Mouse (Mus musculus) limb, embryonic 11.5 days (tissue): ENCODE data around the gene Acoxl. TPM values are rescaled to one million over a fixed set of nuclear protein-coding genes. Genes with fewer than 3 reads are reported as not detected.

Experiments
- ATAC-seq: fragments of 200-750 bp; cut with Nextera tagmentation; 2 replicates; pipeline ENCODE4 v1.8.0; 2017; ENCODE audit warnings: low read depth; ENCODE audit not compliant: insufficient number of reproducible peaks, low FRiP score, low TSS enrichment
- DNase-seq: peaks from one replicate; pipeline ENCODE4 v3.0.0-alpha.2; 2015; ENCODE audit warnings: low spot score
- H3K27ac ChIP-seq: fragments of 300-500 bp; sonication (generic); replicated peaks from 2 replicates; pipeline ENCODE4 v1.5.1; 2014; ENCODE audit warnings: low read depth, mild to moderate bottlenecking, low read length
- H3K27me3 ChIP-seq: fragments of 300-500 bp; sonication (generic); 2 replicates; pipeline ENCODE4 v1.6.1; 2014; ENCODE audit warnings: mild to moderate bottlenecking, low read length, mixed read lengths; ENCODE audit not compliant: control insufficient read depth, insufficient read depth
- H3K36me3 ChIP-seq: fragments of 300-500 bp; sonication (generic); 2 replicates; pipeline ENCODE4 v1.6.1; 2014; ENCODE audit warnings: mild to moderate bottlenecking, low read length, moderate library complexity, mixed read lengths; ENCODE audit not compliant: control insufficient read depth, insufficient read depth
- H3K4me1 ChIP-seq: fragments of 300-500 bp; sonication (generic); 2 replicates; pipeline ENCODE4 v1.6.1; 2014; ENCODE audit warnings: low read length, mixed read lengths; ENCODE audit not compliant: control insufficient read depth, insufficient read depth
- H3K4me2 ChIP-seq: fragments of 300-500 bp; sonication (generic); 2 replicates; pipeline ENCODE4 v1.6.1; 2014; ENCODE audit warnings: low read depth, mild to moderate bottlenecking, moderate library complexity; ENCODE audit not compliant: severe bottlenecking
- H3K4me3 ChIP-seq: fragments of 300-500 bp; sonication (generic); 2 replicates; pipeline ENCODE4 v1.5.1; 2014; ENCODE audit warnings: low read depth, low read length
- H3K9ac ChIP-seq: fragments of 300-500 bp; sonication (generic); 2 replicates; pipeline ENCODE4 v1.6.1; 2014; ENCODE audit warnings: mild to moderate bottlenecking, low read length
- H3K9me3 ChIP-seq: fragments of 300-500 bp; sonication (generic); 2 replicates; pipeline ENCODE4 v1.6.1; 2016; ENCODE audit warnings: low read length; ENCODE audit not compliant: control insufficient read depth
- WGBS: fragments of 180-500 bp; shearing (Covaris S2); extraction: QIAGEN DNeasy Blood & Tissue Kit; methylation state at CpG from one replicate; pipeline ENCODE4 v1.1.7; 2014; 5-methylcytosine and 5-hydroxymethylcytosine counted together
- polyA plus RNA-seq: library from polyadenylated mRNA; unstranded; fragments of >200 nt; fragmentation: Nextera tagmentation; extraction: Ambion mirVana; gene quantifications from 2 replicates; pipeline ENCODE4 v1.2.1, GENCODE M21; 2014

The Acoxl gene
- polyA plus RNA-seq, 1 experiment from 2014 or later: 0.31 TPM

GRCm38 (mm10) chr2:128152211-128152610 lies 313.5 kb downstream of the Acoxl start:
- DNase-seq: no peak
- no peak for ATAC-seq
- no peak overlapping the region for H3K27ac ChIP-seq
- H3K27me3 ChIP-seq: no peaks in the 10 kb centered on the region
- WGBS: 91% methylated on average over 9 of the region's 9 CpGs
- no peak overlapping the region for H3K9ac ChIP-seq
- no peaks in the 10 kb centered on the region for H3K4me1 ChIP-seq
- peaks cover 10% of the 10 kb centered on the region; the same call in 1 of the 2 replicates for H3K36me3 ChIP-seq
- no peaks in the 10 kb centered on the region for H3K9me3 ChIP-seq
- no peak overlapping the region for H3K4me3 ChIP-seq
- no peak overlapping the region for H3K4me2 ChIP-seq

GRCm38 (mm10) chr2:128152845-128153550 lies 314.3 kb downstream of the Acoxl start:
- H3K27me3 ChIP-seq: no peaks in the 10 kb centered on the region
- peaks cover 10% of the 10 kb centered on the region; the same call in 1 of the 2 replicates for H3K36me3 ChIP-seq
- H3K9me3 ChIP-seq: no peaks in the 10 kb centered on the region
- H3K4me1 ChIP-seq: no peaks in the 10 kb centered on the region
- WGBS: 86% methylated on average over 16 of the region's 16 CpGs
- no peak overlapping the region for H3K9ac ChIP-seq
- H3K4me2 ChIP-seq: no peak overlapping the region
- no peak for DNase-seq
- no peak overlapping the region for H3K4me3 ChIP-seq
- no peak for ATAC-seq
- no peak overlapping the region for H3K27ac ChIP-seq

DNA sequence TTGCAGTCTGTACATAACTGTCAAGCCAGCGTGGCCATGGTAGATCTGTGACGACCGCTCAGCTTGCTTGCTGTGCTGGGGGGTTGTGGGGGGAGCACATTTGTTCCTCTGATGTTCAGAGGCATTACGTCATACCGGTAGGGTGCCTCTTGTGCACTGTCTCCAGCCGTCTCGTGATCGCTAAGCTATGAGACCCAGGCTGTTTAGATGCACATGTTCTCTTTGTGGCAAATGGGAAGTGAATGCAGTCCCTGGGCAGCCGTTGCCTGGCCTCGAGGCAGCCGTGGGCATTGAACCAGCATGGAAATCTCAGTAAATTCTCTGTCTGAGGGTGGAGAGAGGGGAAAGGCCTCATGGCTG lies 314.9 kb downstream of the Acoxl start:
- Histone ChIP-seq H3K9ac (no peak overlapping the region), H3K27me3 (no peaks in the 10 kb centered on the region), H3K4me3 (no peak overlapping the region), H3K9me3 (no peaks in the 10 kb centered on the region), H3K4me1 (no peaks in the 10 kb centered on the region), H3K27ac (no peak overlapping the region), H3K36me3 (peaks cover 9% of the 10 kb centered on the region; the same call in 1 of the 2 replicates), H3K4me2 (no peak overlapping the region)
- WGBS: 81% methylated on average over 11 of the region's 11 CpGs
- DNase-seq (no peak), ATAC-seq (no peak)

DNA sequence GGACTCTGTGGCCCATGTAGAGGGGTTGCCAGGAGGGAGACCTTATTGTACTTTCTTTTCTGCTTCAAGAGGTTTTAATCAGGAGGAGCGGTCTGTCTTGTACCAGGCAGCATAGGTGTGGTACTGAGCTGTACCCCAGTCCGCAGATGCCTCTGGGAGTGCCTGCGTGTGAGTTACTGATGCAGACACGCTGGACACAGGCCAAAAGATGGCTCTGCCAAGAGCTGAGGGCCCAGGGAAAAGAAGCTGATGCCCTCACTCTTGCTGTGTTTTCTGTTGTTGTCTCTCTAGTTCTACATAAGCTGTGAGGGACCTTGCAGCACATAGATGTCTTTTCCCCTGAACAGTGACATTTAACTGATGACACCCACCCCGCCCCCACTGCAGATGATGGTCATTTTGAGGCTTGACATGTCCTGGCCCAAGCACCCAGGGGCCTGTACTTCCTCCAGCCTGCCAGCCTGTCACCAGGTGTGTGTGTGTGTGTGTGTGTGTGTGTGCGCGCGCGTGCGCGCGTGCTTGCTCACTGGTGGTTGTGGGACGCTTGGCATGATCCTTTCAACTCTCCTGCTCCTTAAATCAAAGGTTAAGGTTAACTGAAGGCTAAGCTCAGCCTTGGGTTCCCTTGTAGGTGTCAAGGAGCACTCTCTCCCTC lies 316.9 kb downstream of the Acoxl start:
- 95% methylated on average over 13 of the region's 13 CpGs for WGBS
- Histone ChIP-seq H3K9ac (no peak overlapping the region), H3K27ac (no peak overlapping the region), H3K9me3 (no peaks in the 10 kb centered on the region), H3K4me1 (no peaks in the 10 kb centered on the region), H3K4me2 (no peak overlapping the region), H3K27me3 (no peaks in the 10 kb centered on the region), H3K36me3 (peaks cover 3% of the 10 kb centered on the region; the same call in 1 of the 2 replicates), H3K4me3 (no peak overlapping the region)
- ATAC-seq (no peak), DNase-seq (no peak)

GRCm38 (mm10) chr2:128156067-128156462 lies 317.4 kb downstream of the Acoxl start:
- no peak overlapping the region for H3K4me3 ChIP-seq
- no peak overlapping the region for H3K9ac ChIP-seq
- ATAC-seq (no peak), DNase-seq (no peak)
- WGBS: 83% methylated on average over 5 of the region's 5 CpGs
- H3K4me1 ChIP-seq: no peaks in the 10 kb centered on the region
- no peaks in the 10 kb centered on the region for H3K9me3 ChIP-seq
- H3K27ac ChIP-seq: no peak overlapping the region
- no peak overlapping the region for H3K4me2 ChIP-seq
- H3K27me3 ChIP-seq: no peaks in the 10 kb centered on the region
- peaks cover 3% of the 10 kb centered on the region; the same call in 1 of the 2 replicates for H3K36me3 ChIP-seq

DNA sequence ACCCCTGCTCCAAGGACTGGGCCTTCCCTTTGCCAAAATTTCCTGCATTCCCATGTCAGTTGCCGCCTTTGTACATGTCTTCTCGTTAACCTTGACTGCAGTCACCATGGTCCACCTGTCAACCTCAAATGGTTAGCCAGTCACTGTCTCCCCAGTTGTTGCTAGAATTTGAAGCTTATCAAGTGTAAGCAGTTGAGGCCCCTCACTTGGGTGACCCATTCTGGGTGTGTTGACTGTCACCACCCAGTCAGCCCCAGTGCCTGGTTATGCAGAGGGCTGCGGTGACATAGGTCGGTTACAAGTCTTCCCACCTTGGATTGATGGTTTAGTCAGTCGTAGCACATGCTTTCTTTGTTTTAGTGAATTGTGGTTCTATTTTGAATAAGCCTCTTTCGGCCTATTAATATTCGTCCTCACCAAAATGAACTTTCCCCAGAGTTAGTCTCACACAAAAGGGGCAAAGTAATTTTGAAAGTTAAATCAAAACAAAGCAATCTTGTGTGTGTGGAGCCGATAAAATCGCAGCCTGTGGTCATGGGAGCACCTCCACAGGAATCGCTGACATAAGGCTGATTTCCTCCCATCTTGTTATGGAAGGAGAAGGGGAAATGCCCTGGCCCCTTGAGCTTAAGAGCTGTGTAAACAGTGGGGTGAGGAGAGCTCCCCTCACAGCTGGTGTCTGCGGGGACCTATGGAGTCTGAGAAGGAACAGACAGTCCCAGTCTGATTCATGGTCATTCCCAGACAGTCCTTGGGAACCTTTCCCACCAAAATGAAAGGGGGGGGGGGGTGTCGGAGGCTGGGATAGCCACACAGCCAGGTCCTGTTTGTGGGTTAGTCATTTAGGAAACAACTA lies 318.1 kb downstream of the Acoxl start:
- DNase-seq (no peak), ATAC-seq (no peak)
- 87% methylated on average over 12 of the region's 12 CpGs for WGBS
- H3K4me2 ChIP-seq: no peak overlapping the region
- no peak overlapping the region for H3K4me3 ChIP-seq
- H3K9ac ChIP-seq: no peak overlapping the region
- H3K4me1 ChIP-seq: no peaks in the 10 kb centered on the region
- H3K9me3 ChIP-seq: no peaks in the 10 kb centered on the region
- H3K27ac ChIP-seq: no peak overlapping the region
- no peaks in the 10 kb centered on the region for H3K27me3 ChIP-seq
- peaks cover 3% of the 10 kb centered on the region; the same call in 1 of the 2 replicates for H3K36me3 ChIP-seq

- H3K4me1 ChIP-seq: no peaks in the 10 kb centered on the region
- no peaks in the 10 kb centered on the region for H3K9me3 ChIP-seq
- H3K27ac ChIP-seq: no peak overlapping the region
- DNase-seq: no peak
- 84% methylated on average over 17 of the region's 17 CpGs for WGBS
- no peak for ATAC-seq
- H3K4me3 ChIP-seq: no peak overlapping the region
- H3K27me3 ChIP-seq: no peaks in the 10 kb centered on the region
- H3K9ac ChIP-seq: no peak overlapping the region
- peaks cover 3% of the 10 kb centered on the region; the same call in 1 of the 2 replicates for H3K36me3 ChIP-seq
- H3K4me2 ChIP-seq: no peak overlapping the region
These were observed 320.2 kb downstream of the Acoxl start for GRCm38 (mm10) chr2:128158734-128159410.

DNA sequence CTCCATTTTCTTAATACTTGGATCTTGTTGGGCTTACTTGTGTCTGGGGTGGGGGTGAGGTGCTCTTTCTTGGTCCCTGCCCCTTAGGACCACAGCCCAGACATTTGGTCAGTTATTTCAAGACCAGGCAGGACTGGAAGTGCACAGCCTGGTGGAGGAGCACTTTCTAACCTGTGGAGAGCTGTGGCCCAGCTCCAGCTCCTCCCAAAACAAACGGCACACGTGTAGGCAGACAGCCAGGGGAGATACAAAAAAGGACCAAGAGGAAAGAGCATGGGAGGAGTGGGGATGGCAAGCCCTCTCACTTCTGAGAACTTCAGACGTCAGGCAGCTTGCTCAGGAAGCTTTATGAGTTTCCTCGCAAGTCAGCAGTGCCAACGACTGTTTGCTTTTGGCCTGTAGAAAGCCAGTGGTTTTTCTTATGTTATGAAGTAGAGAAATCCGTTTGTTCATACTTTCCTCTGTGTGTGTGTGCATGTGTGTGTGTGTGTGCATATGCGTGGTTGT lies 321.0 kb downstream of the Acoxl start:
- ATAC-seq (no peak), DNase-seq (no peak)
- WGBS: 79% methylated on average over 7 of the region's 7 CpGs
- Histone ChIP-seq H3K36me3 (peaks cover 3% of the 10 kb centered on the region; the same call in 1 of the 2 replicates), H3K4me2 (no peak overlapping the region), H3K27me3 (no peaks in the 10 kb centered on the region), H3K4me3 (no peak overlapping the region), H3K9me3 (no peaks in the 10 kb centered on the region), H3K9ac (no peak overlapping the region), H3K4me1 (no peaks in the 10 kb centered on the region), H3K27ac (no peak overlapping the region)
